Mouse (Mus musculus): ENCODE results near the gene Itln1. TPM values are rescaled to one million over a fixed set of nuclear protein-coding genes. Genes with fewer than 3 reads are reported as not detected.
"Not testable (repeated sequence)": the region's sequence is repeated elsewhere in the genome, so short reads cannot be mapped to it uniquely, and the experiment has no call there.

Itln1 gene
- total RNA-seq, 2 experiments from 2014 or later = not detected

GRCm38 (mm10) chr1:171513760-171514159 lies 21.3 kb downstream of the Itln1 start:
- no peak for DNase-seq (ENCODE audit: low spot score in 2 of 2)

GRCm38 (mm10) chr1:171513234-171513633 lies 21.9 kb downstream of the Itln1 start:
- no peak for DNase-seq (ENCODE audit: low spot score in 2 of 2)

- no peak for DNase-seq (ENCODE audit: low spot score in 2 of 2)
Observed at GRCm38 (mm10) chr1:171504586-171504985, 30.5 kb downstream of the Itln1 start.

- DNase-seq (ENCODE audit: low spot score in 2 of 2) = peak; percentile 58 to 62
Observed at GRCm38 (mm10) chr1:171503592-171504291, 31.4 kb downstream of the Itln1 start.

DNA sequence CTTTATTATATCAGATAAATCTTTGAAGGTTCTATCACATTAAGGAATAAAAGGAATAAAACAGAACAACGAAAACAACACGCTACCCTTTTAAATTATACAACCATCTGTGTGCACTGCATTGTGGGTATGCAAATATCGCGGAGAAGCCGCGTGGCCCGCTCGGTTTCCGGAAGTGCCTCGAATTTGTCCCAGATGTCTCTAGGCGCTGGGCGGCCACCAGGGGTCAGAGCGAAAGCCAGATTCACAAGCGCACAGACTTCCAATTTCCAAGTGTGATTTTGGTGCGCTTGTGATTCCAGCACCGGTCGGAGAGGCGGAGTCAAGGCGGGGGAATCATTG lies 31.9 kb downstream of the Itln1 start, which contains the start of gene Alyref2:
Gene Alyref2, plus strand, starts transcription at position 229 of the 342 bp plus-strand sequence.
- peak; percentile 96 to 97 for DNase-seq (ENCODE audit: low spot score in 2 of 2)

DNA sequence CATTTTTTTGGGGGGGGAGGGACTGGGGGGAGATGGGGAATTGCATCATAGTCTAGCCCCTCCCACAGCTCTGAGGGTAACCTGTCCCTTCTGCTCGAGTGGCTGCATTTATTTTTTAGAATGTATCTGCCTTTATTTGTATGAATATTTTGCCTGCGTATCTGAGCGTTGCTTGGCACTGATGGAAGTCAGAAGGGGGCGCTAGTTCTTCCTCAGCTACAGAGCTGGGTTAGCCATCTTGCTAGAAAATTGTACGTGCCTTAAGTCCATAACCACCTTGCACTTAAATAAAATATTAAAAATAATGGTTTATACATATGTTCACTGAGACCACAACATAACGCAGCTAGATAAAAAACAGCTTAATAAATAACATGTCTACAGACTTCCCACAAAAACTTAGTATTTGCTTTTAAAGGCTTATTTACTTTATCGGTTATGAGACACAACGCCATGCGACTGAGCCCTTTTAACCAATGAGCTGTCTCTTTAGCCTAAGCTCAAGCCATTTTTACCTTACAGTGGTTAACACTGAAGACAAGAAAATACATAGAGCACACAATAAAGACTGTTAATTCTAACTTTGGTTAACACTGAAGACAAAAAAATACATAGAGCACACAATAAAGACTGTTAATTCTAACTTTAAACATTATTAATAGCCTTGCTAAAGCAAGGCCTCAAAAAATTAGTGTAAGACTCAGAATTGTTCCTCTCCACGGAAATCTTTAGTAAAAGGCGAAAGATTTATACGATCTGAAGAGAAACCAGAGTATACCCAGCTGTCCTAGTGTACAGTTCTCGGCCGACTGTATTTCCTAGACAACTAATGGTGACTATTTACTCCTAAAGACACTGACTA lies 32.5 kb downstream of the Itln1 start:
- peak in 1 of 2 experiments; percentile 65 for DNase-seq (ENCODE audit: low spot score in 2 of 2)

DNA sequence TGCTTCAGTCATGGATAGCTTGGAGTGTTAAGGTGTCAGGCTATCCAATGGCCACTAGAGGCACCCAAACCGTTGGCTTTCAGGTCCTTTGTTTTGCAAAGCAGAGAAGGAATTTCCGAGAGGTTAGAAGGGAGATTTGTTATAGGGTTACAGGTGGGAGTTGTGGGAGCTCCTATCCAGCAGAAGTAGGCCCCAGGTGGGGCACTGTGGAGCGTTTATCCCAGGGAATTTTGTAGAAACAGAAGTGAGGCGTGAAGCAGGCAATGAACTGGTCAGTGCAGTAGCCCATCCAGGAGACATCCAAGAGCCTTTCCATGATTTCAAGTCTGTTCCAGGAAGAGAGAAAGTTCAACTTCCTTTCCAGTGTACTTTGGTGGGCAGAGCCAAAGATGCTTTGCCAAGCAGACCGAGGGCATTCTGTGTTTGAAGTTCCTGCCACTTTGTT lies 33.4 kb downstream of the Itln1 start:
- DNase-seq (ENCODE audit: low spot score in 2 of 2) = no peak

DNA sequence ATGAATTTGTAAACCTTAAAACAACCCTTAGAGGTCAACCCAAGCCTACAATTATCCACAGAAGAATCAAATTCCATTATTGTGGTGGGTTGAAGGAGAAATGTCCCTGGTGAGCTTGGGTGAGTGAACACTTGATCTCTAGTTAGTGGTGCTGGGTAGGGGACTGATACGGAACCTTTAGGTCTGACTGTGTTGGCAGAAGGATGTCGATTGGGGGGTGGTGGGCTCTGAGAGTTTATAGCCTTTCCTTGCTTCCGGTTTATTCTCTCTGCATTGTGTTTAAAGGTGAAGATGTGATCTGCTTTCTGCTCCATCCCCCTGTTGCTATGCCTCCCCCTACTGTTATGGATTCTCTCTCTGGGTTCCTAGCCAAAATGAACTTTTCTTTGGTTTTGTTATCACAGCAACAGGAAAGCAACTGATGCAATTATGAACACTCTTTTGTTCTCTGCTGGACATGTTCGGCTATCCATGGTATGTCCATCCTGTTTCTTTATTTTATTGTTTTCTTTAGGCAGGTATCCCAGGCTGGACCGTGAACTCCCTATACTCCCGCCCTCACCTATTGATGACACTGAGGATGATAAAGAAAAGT lies 34.0 kb downstream of the Itln1 start:
- DNase-seq (ENCODE audit: low spot score in 2 of 2) = no peak

DNA sequence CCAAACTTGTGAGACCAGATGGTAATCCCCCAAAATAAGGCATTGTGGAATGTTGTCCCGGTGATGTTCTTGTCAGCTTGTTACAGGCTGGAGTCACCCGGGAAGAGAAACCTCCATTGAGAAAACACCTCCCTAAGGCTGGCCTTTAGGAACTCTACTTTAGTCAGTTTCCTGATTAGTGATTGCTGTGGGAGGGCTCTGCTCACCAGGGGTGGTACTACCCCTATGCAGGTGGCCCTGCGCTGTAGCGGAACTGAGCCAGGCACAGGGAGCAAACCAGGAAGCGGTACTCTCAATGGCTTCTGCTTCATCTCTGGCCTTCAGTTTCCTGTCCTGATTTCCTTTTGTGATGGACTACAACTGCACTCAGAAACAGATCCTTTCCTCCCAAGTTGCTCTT lies 35.2 kb downstream of the Itln1 start:
- no peak for DNase-seq (ENCODE audit: low spot score in 2 of 2)

- DNase-seq (ENCODE audit: low spot score in 2 of 2) = no peak
Observed at GRCm38 (mm10) chr1:171495371-171495770, 39.7 kb downstream of the Itln1 start.

- DNase-seq (ENCODE audit: low spot score in 2 of 2) = no peak
Observed at GRCm38 (mm10) chr1:171494241-171494640, 40.9 kb downstream of the Itln1 start.

DNA sequence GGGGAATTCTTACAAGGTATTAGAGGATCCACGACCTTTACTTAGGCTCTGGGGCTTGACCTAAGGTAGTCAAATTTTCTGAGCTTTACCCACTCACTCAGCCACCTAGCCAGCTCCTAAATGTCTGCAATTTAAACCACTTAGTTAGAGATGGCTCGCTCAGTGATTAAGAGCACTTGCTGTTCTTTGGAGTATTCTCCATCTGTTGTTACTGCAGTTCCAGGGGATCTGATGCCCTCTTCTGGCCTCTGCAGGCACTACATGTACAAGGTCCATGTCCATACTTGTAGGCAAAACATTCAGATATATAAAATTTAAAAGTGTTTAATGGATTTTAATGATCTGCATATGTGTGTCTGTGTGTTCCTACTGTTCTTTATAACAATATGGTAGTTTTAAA lies 56.1 kb downstream of the Itln1 start:
- DNase-seq (ENCODE audit: low spot score in 2 of 2) = peak; percentile 68 to 81

DNA sequence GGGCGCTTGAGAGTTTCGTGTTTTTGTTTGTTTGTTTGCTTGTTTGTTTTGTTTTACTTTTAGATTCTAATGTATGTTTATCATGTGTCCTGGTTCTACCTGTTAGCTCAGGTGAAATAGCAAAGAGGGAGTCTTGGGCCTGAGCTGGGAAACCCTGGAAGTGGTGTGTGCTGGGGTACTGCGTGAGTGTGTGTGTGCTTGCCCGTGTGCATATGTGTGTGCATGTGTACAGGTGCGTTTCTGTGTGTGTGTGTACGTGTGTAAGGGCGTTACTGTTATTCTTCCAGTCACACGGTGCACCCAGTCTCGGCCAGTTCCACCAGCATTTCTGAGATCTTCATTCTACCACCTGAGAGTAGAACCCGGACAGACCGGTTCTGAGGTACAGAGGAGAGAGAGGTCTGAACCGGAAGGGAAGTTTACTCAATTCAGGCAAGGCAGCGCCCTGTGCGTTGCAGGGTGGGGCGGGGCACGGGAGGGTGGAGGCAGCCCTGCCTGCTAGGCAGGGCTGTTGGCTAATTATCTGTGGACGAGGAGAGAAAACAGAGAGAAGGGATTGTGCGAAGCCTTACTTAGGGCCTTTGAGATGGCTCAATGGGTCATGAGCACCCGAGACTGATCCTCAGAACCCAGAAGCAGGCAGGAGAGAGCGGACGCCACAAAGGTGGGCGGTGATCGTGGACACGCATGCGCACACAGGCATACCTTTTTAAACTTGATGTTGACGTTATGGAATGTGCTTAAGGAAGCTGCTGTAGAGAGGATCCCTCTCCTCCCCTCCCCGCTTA lies 57.1 kb downstream of the Itln1 start:
- DNase-seq (ENCODE audit: low spot score in 2 of 2) = no peak

DNA sequence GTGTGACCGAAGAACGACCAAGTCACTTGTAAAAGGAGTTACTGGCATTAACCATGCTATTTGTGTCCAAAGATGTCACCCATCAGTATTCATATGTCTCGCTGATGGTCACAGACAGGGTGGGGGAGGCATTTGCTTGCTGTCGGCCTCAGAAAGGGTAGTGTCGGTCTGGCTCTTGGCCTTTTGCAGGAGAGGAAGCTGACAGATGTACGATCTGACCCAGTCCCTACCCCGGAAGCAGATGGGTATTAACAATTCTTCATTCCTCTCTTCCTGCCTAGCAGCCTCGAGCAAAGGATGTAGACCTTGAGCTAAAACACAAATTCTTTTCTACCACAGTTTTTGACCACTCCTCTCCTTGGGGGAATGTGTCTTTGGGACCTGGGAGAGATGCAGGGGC lies 58.0 kb downstream of the Itln1 start:
- DNase-seq (ENCODE audit: low spot score in 2 of 2) = no peak

- DNase-seq (ENCODE audit: low spot score in 2 of 2) = no peak
Observed at GRCm38 (mm10) chr1:171473920-171474640, 61.0 kb downstream of the Itln1 start.

GRCm38 (mm10) chr1:171473506-171473905 lies 61.6 kb downstream of the Itln1 start:
- DNase-seq (ENCODE audit: low spot score in 2 of 2) = no peak

- DNase-seq (ENCODE audit: low spot score in 2 of 2) = not testable (repeated sequence)
Observed at GRCm38 (mm10) chr1:171471941-171472340, 63.2 kb downstream of the Itln1 start.

DNA sequence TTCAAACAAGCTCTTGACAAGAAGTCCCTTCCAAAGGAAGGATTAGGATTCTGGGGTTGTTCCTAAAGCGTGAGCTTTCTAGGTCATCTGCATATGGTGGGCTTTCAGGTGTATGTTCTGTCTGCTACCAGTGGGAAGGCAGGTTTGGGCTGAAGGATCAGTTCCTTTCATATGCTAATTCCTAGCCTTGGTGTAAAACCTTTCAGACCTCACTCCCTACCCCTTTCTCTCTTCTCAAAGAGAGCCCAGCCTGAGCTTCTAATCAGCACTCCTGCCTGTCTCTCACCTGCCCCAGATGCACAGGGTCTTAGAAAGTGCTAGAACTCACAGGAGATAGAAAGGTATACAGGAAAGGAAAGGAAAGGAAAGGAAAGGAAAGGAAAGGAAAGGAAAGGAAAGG lies 63.6 kb downstream of the Itln1 start:
- no peak for DNase-seq (ENCODE audit: low spot score in 2 of 2)

GRCm38 (mm10) chr1:171470896-171471295 lies 64.2 kb downstream of the Itln1 start:
- no peak for DNase-seq (ENCODE audit: low spot score in 2 of 2)

DNA sequence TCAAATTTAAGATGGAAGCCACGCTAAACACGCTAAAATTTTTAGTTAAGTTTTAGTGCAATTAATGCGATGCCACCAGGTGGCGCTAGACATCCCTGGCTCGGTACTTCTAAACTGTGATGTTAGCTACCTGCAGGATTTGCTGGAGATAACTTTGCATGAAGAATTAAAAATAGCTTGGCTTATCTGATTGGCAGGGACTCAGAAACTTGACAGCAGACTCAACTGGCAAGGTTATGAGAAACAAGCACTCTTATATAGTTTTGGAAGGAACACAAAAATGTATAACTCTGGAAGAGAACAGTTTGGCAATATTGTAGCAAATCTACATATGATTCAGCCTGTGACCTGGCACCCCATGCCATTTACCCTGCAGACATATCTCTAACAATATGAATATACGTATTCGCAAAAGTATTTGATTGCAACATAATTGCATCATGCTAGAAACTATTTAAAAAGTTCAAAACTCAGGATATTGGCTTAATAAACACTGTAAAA lies 64.7 kb downstream of the Itln1 start:
- peak; percentile 16 to 34 for DNase-seq (ENCODE audit: low spot score in 2 of 2)

Measured in layer of hippocampus, postnatal 14 days (tissue).